Mouse (Mus musculus): ENCODE data around the gene Tmem262.

GRCm38 (mm10) chr19:6084478-6085248 is 4.8 kb downstream of the Tmem262 start, which contains the start of the genes Zfpl1 and Cdca5:
- TF ChIP-seq CTCF (IDR thresholded peaks at IDR 0.05; ENCODE audit: low read depth, low read length) (no peak), GATA1 (IDR thresholded peaks at IDR 0.05; ENCODE audit: borderline replicate concordance, low read length) (no peak), GATA2 (IDR thresholded peaks at IDR 0.05; ENCODE audit: borderline replicate concordance, low read depth, low read length) (no peak)

Data from G1E (cell line).